ENCODE assay signal across 8 mouse cellular contexts in genomic region chr7:75927537-75927936, GRCm38 (mm10).
DNase-seq lines count a peak whose midpoint lies in the region; ATAC-seq and TF ChIP-seq lines count a peak whose summit lies in the region.

No protein-coding gene starts in this region.

- peak; percentile 84 for ATAC-seq in hindbrain, embryonic 16.5 days

- H3K4me1 ChIP-seq in hindbrain, embryonic 16.5 days (ENCODE audit: control insufficient read depth, insufficient read depth, low read depth, low read length): no peaks in the 10 kb centered on the region

- H3K9me3 ChIP-seq in hindbrain, embryonic 16.5 days (ENCODE audit: control insufficient read depth, low read length): no peaks in the 10 kb centered on the region; the same call in 1 of the 2 replicates

- H3K9ac ChIP-seq in hindbrain, embryonic 16.5 days (ENCODE audit: low read depth, low read length): no peak overlapping the region

- TF ChIP-seq POLR2A in brain, embryonic 14.5 days (IDR thresholded peaks at IDR 0.05; ENCODE audit: borderline replicate concordance, extremely low read depth, insufficient read depth, insufficient read length, poor library complexity, severe bottlenecking): no peak

- no peak overlapping the region for H3K27ac ChIP-seq in hindbrain, embryonic 16.5 days (ENCODE audit: low read depth, low read length)

- H3K4me3 ChIP-seq in hindbrain, embryonic 16.5 days (ENCODE audit: low read length): no peak overlapping the region

- DNase-seq in heart, adult 11 months: peak; percentile 64
- no peak for DNase-seq in heart, adult 8-10 months (ENCODE audit: low spot score)
- peak; percentile 58 for DNase-seq in CD4-positive helper T cell, adult 2 months (ENCODE audit: low read depth, low spot score)
- DNase-seq in brain, embryonic 14.5 days (ENCODE audit: low read depth): peak; percentile 90
- peak; percentile 26 for DNase-seq in lung, postnatal 36 days
- DNase-seq in splenic B cell, adult 2 months (ENCODE audit: low read depth, low spot score): peak; percentile 20
- DNase-seq in gastrocnemius, adult 8-10 months (ENCODE audit: low spot score in 2 of 2): no peak

- H3K27me3 ChIP-seq in hindbrain, embryonic 16.5 days (replicated peaks; ENCODE audit: control insufficient read depth, insufficient read depth, low read length): no peaks in the 10 kb centered on the region
- no peaks in the 10 kb centered on the region for H3K27me3 ChIP-seq in splenic B cell, adult 2 months (ENCODE audit: control insufficient read depth, insufficient read depth, low read length, poor library complexity, severe bottlenecking)

- peak; percentile 62; the same call in 1 of the 2 replicates for TF ChIP-seq CTCF in brain, embryonic 14.5 days (IDR thresholded peaks at IDR 0.05; ENCODE audit: borderline replicate concordance, extremely low read depth, insufficient read depth, insufficient read length)

- WGBS in hindbrain, embryonic 16.5 days: 28% methylated on average over 4 of the region's 4 CpGs

- H3K36me3 ChIP-seq in hindbrain, embryonic 16.5 days (ENCODE audit: control insufficient read depth, insufficient read depth, low read length): no peaks in the 10 kb centered on the region
- H3K36me3 ChIP-seq in splenic B cell, adult 2 months (ENCODE audit: control insufficient read depth, insufficient read depth, low read length, poor library complexity, severe bottlenecking): no peaks in the 10 kb centered on the region

- no peak overlapping the region for H3K4me2 ChIP-seq in hindbrain, embryonic 16.5 days (ENCODE audit: low read length)

Comparison
In these comparisons a context has a peak if more than half of its experiments do, and no peak if none do; other contexts are left out.
1. DNase-seq: peak in heart, adult 11 months (single experiment), CD4-positive helper T cell, adult 2 months (single experiment), brain, embryonic 14.5 days (single experiment), lung, postnatal 36 days (single experiment) and splenic B cell, adult 2 months (single experiment); none in heart, adult 8-10 months (single experiment) and gastrocnemius, adult 8-10 months (0 of 2).